Mouse (Mus musculus): ENCODE results near the gene Vps16. TPM values are rescaled to one million over a fixed set of nuclear protein-coding genes. Genes with fewer than 3 reads are reported as not detected.

Vps16 gene
- polyA plus RNA-seq, 1 experiment = 121 TPM

- H3K9ac ChIP-seq (ENCODE audit: low read depth, poor library complexity, severe bottlenecking) = no peak overlapping the region
- no peaks in the 10 kb centered on the region for H3K36me3 ChIP-seq (ENCODE audit: control insufficient read depth, insufficient read depth, low read length, poor library complexity, severe bottlenecking)
- H3K4me1 ChIP-seq (ENCODE audit: control insufficient read depth, insufficient read depth, low read length) = no peaks in the 10 kb centered on the region
- no peak overlapping the region for H3K4me3 ChIP-seq (ENCODE audit: low read depth, low read length)
- no peaks in the 10 kb centered on the region for H3K9me3 ChIP-seq (replicated peaks; ENCODE audit: control insufficient read depth, insufficient read depth, low read length, poor library complexity, severe bottlenecking)
- no peaks in the 10 kb centered on the region for H3K27me3 ChIP-seq (ENCODE audit: control insufficient read depth, insufficient read depth, low read length, poor library complexity, severe bottlenecking)
- H3K27ac ChIP-seq (ENCODE audit: insufficient read depth, low read length) = no peak overlapping the region
- no peak for TF ChIP-seq POLR2A (IDR thresholded peaks at IDR 0.05; ENCODE audit: insufficient read depth, low read length)
Observed at GRCm38 (mm10) chr2:130475764-130476163, 51.6 kb downstream of the Vps16 start.

- Histone ChIP-seq H3K4me1 (ENCODE audit: control insufficient read depth, insufficient read depth, low read length) (no peaks in the 10 kb centered on the region), H3K9ac (ENCODE audit: low read depth, poor library complexity, severe bottlenecking) (no peak overlapping the region), H3K4me3 (ENCODE audit: low read depth, low read length) (no peak overlapping the region), H3K27me3 (ENCODE audit: control insufficient read depth, insufficient read depth, low read length, poor library complexity, severe bottlenecking) (no peaks in the 10 kb centered on the region), H3K36me3 (ENCODE audit: control insufficient read depth, insufficient read depth, low read length, poor library complexity, severe bottlenecking) (no peaks in the 10 kb centered on the region), H3K9me3 (replicated peaks; ENCODE audit: control insufficient read depth, insufficient read depth, low read length, poor library complexity, severe bottlenecking) (no peaks in the 10 kb centered on the region), H3K27ac (ENCODE audit: insufficient read depth, low read length) (no peak overlapping the region)
- TF ChIP-seq CTCF (IDR thresholded peaks at IDR 0.05; ENCODE audit: low read depth, low read length) (no peak), EP300 (IDR thresholded peaks at IDR 0.05; ENCODE audit: insufficient read depth, low read depth, low read length) (no peak), POLR2A (IDR thresholded peaks at IDR 0.05; ENCODE audit: insufficient read depth, low read length) (no peak)
Observed at GRCm38 (mm10) chr2:130476666-130477297, 52.6 kb downstream of the Vps16 start.

GRCm38 (mm10) chr2:130482177-130482576, 58.0 kb downstream of the Vps16 start:
- H3K27ac ChIP-seq (ENCODE audit: insufficient read depth, low read length) = no peak overlapping the region

GRCm38 (mm10) chr2:130482700-130483099, 58.6 kb downstream of the Vps16 start:
- Histone ChIP-seq H3K27me3 (ENCODE audit: control insufficient read depth, insufficient read depth, low read length, poor library complexity, severe bottlenecking) (no peaks in the 10 kb centered on the region), H3K27ac (ENCODE audit: insufficient read depth, low read length) (no peak overlapping the region), H3K9ac (ENCODE audit: low read depth, poor library complexity, severe bottlenecking) (no peak overlapping the region), H3K4me1 (ENCODE audit: control insufficient read depth, insufficient read depth, low read length) (no peaks in the 10 kb centered on the region), H3K36me3 (ENCODE audit: control insufficient read depth, insufficient read depth, low read length, poor library complexity, severe bottlenecking) (no peaks in the 10 kb centered on the region), H3K9me3 (replicated peaks; ENCODE audit: control insufficient read depth, insufficient read depth, low read length, poor library complexity, severe bottlenecking) (no peaks in the 10 kb centered on the region), H3K4me3 (ENCODE audit: low read depth, low read length) (no peak overlapping the region)
- TF ChIP-seq EP300 (IDR thresholded peaks at IDR 0.05; ENCODE audit: insufficient read depth, low read depth, low read length) = no peak
- TF ChIP-seq POLR2A (IDR thresholded peaks at IDR 0.05; ENCODE audit: insufficient read depth, low read length) = no peak
- TF ChIP-seq CTCF (IDR thresholded peaks at IDR 0.05; ENCODE audit: low read depth, low read length) = no peak

More at GRCm38 (mm10) chr2:130482177-130482576, 58.0 kb downstream of the Vps16 start:
- Histone ChIP-seq H3K9ac (ENCODE audit: low read depth, poor library complexity, severe bottlenecking) (no peak overlapping the region), H3K4me1 (ENCODE audit: control insufficient read depth, insufficient read depth, low read length) (no peaks in the 10 kb centered on the region), H3K9me3 (replicated peaks; ENCODE audit: control insufficient read depth, insufficient read depth, low read length, poor library complexity, severe bottlenecking) (no peaks in the 10 kb centered on the region), H3K36me3 (ENCODE audit: control insufficient read depth, insufficient read depth, low read length, poor library complexity, severe bottlenecking) (no peaks in the 10 kb centered on the region), H3K27me3 (ENCODE audit: control insufficient read depth, insufficient read depth, low read length, poor library complexity, severe bottlenecking) (no peaks in the 10 kb centered on the region), H3K4me3 (ENCODE audit: low read depth, low read length) (no peak overlapping the region)
- TF ChIP-seq EP300 (IDR thresholded peaks at IDR 0.05; ENCODE audit: insufficient read depth, low read depth, low read length) = no peak
- no peak for TF ChIP-seq CTCF (IDR thresholded peaks at IDR 0.05; ENCODE audit: low read depth, low read length)
- no peak for TF ChIP-seq POLR2A (IDR thresholded peaks at IDR 0.05; ENCODE audit: insufficient read depth, low read length)

GRCm38 (mm10) chr2:130484206-130484605, 60.1 kb downstream of the Vps16 start:
- Histone ChIP-seq H3K9me3 (replicated peaks; ENCODE audit: control insufficient read depth, insufficient read depth, low read length, poor library complexity, severe bottlenecking) (no peaks in the 10 kb centered on the region), H3K27ac (ENCODE audit: insufficient read depth, low read length) (no peak overlapping the region), H3K36me3 (ENCODE audit: control insufficient read depth, insufficient read depth, low read length, poor library complexity, severe bottlenecking) (no peaks in the 10 kb centered on the region), H3K9ac (ENCODE audit: low read depth, poor library complexity, severe bottlenecking) (no peak overlapping the region), H3K4me3 (ENCODE audit: low read depth, low read length) (no peak overlapping the region), H3K4me1 (ENCODE audit: control insufficient read depth, insufficient read depth, low read length) (no peaks in the 10 kb centered on the region), H3K27me3 (ENCODE audit: control insufficient read depth, insufficient read depth, low read length, poor library complexity, severe bottlenecking) (no peaks in the 10 kb centered on the region)
- TF ChIP-seq EP300 (IDR thresholded peaks at IDR 0.05; ENCODE audit: insufficient read depth, low read depth, low read length) (no peak), POLR2A (IDR thresholded peaks at IDR 0.05; ENCODE audit: insufficient read depth, low read length) (no peak), CTCF (IDR thresholded peaks at IDR 0.05; ENCODE audit: low read depth, low read length) (no peak)

GRCm38 (mm10) chr2:130488002-130488401, 63.9 kb downstream of the Vps16 start:
- no peak overlapping the region for H3K27ac ChIP-seq (ENCODE audit: insufficient read depth, low read length)

More at GRCm38 (mm10) chr2:130488002-130488401, 63.9 kb downstream of the Vps16 start:
- Histone ChIP-seq H3K9ac (ENCODE audit: low read depth, poor library complexity, severe bottlenecking) (no peak overlapping the region), H3K9me3 (replicated peaks; ENCODE audit: control insufficient read depth, insufficient read depth, low read length, poor library complexity, severe bottlenecking) (no peaks in the 10 kb centered on the region), H3K4me1 (ENCODE audit: control insufficient read depth, insufficient read depth, low read length) (no peaks in the 10 kb centered on the region), H3K4me3 (ENCODE audit: low read depth, low read length) (no peak overlapping the region), H3K36me3 (ENCODE audit: control insufficient read depth, insufficient read depth, low read length, poor library complexity, severe bottlenecking) (no peaks in the 10 kb centered on the region), H3K27me3 (ENCODE audit: control insufficient read depth, insufficient read depth, low read length, poor library complexity, severe bottlenecking) (no peaks in the 10 kb centered on the region)
- TF ChIP-seq EP300 (IDR thresholded peaks at IDR 0.05; ENCODE audit: insufficient read depth, low read depth, low read length) (no peak), CTCF (IDR thresholded peaks at IDR 0.05; ENCODE audit: low read depth, low read length) (no peak), POLR2A (IDR thresholded peaks at IDR 0.05; ENCODE audit: insufficient read depth, low read length) (no peak)

Data from ES-Bruce4 (cell line).